Mouse (Mus musculus) stomach, postnatal 0 days (tissue): ENCODE measurements at regions not wholly inside any gene's neighbourhood (a gene's known extent, or its start where the extent isn't known, plus 50 kb on each side); places are given as distances from the start of the nearest gene placed in this dataset.

ENCODE experiments used
- CTCF ChIP-seq: IDR thresholded peaks from 2 replicates; pipeline ENCODE4 v1.5.1; 2016; ENCODE audit warnings: antibody characterized with exemption, low read depth, mild to moderate bottlenecking, moderate library complexity
- EP300 ChIP-seq: optimal IDR thresholded peaks from 2 replicates; pipeline ENCODE3; 2016; ENCODE audit warnings: antibody characterized with exemption

- TF ChIP-seq CTCF (no peak), EP300 (no peak)
Observed at GRCm38 (mm10) chr5:148708014-148708741, 155.6 kb upstream of the Ubl3 start.
